Mouse (Mus musculus): ENCODE data around the gene Prdm16. TPM values are rescaled to one million over a fixed set of nuclear protein-coding genes. Genes with fewer than 3 reads are reported as not detected.

The Prdm16 gene
- polyA plus RNA-seq, 1 experiment from 2014 or later: 19.4 TPM

- H3K9me3 ChIP-seq (ENCODE audit: low read depth, low read length): no peaks in the 10 kb centered on the region
- 0 out of 2 replicates have a peak, but pooled peaks cover 5% of the 10 kb centered on the region for H3K27me3 ChIP-seq (ENCODE audit: insufficient read depth, low read length)
- no peak overlapping the region for H3K9ac ChIP-seq
- ATAC-seq (ENCODE audit: insufficient read depth): no peak
- H3K27ac ChIP-seq (ENCODE audit: low read depth): no peak overlapping the region
- WGBS: 62% methylated on average over 11 of the region's 11 CpGs
- no peaks in the 10 kb centered on the region for H3K36me3 ChIP-seq (ENCODE audit: insufficient read depth)
- TF ChIP-seq CTCF (IDR thresholded peaks at IDR 0.05; ENCODE audit: low read depth): no peak
- H3K4me3 ChIP-seq (ENCODE audit: low read depth, low read length): no peak overlapping the region
- H3K4me1 ChIP-seq (ENCODE audit: insufficient read depth): peaks cover 25% of the 10 kb centered on the region
- DNase-seq: no peak
- H3K4me2 ChIP-seq: no peak overlapping the region
Observed at GRCm38 (mm10) chr4:154492714-154493121, 144.0 kb downstream of the Prdm16 start.

DNA sequence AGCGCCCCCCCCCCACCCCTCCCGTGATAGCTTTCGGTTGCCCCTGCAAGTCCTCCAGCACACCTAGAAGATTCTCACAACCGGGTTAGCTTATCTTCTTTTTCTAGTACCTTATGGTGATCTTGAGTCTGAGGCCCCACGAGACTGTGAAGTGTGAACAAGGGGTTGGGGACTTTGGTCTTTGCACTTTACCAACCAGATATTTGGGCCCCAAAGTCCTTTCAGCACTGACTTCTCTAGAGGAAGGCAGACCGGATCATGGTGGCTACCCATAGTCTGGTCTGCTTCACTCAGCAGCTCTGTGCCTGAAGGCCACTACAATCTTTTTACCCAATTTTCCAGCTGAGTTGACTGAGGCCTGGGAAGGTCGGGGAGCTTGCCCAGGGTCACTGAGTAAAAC, 144.4 kb downstream of the Prdm16 start:
- no peak overlapping the region for H3K4me2 ChIP-seq
- H3K27ac ChIP-seq (ENCODE audit: low read depth): no peak overlapping the region
- H3K9ac ChIP-seq: no peak overlapping the region
- H3K4me3 ChIP-seq (ENCODE audit: low read depth, low read length): no peak overlapping the region
- peaks cover 21% of the 10 kb centered on the region for H3K4me1 ChIP-seq (ENCODE audit: insufficient read depth)
- WGBS: 72% methylated on average over 7 of the region's 7 CpGs
- no peak for TF ChIP-seq CTCF (IDR thresholded peaks at IDR 0.05; ENCODE audit: low read depth)
- no peaks in the 10 kb centered on the region for H3K36me3 ChIP-seq (ENCODE audit: insufficient read depth)
- DNase-seq: no peak
- H3K27me3 ChIP-seq (ENCODE audit: insufficient read depth, low read length): 0 out of 2 replicates have a peak, but pooled peaks cover 5% of the 10 kb centered on the region
- ATAC-seq (ENCODE audit: insufficient read depth): no peak
- H3K9me3 ChIP-seq (ENCODE audit: low read depth, low read length): no peaks in the 10 kb centered on the region

GRCm38 (mm10) chr4:154488031-154488430, 148.6 kb downstream of the Prdm16 start:
- ATAC-seq (ENCODE audit: insufficient read depth) (peak; percentile 66; the same call in 1 of the 2 replicates), DNase-seq (peak; percentile 51)
- no peaks in the 10 kb centered on the region for H3K9me3 ChIP-seq (ENCODE audit: low read depth, low read length)
- H3K36me3 ChIP-seq (ENCODE audit: insufficient read depth): no peaks in the 10 kb centered on the region
- peaks cover 13% of the 10 kb centered on the region for H3K4me1 ChIP-seq (ENCODE audit: insufficient read depth)
- H3K9ac ChIP-seq: no peak overlapping the region; the same call in 1 of the 2 replicates
- H3K4me2 ChIP-seq: no peak overlapping the region
- 0 out of 2 replicates have a peak overlapping the region, but pooled peaks have one; percentile 24 for H3K27ac ChIP-seq (ENCODE audit: low read depth)
- no peak overlapping the region for H3K4me3 ChIP-seq (ENCODE audit: low read depth, low read length)
- no peak for TF ChIP-seq CTCF (IDR thresholded peaks at IDR 0.05; ENCODE audit: low read depth)
- WGBS: 22% methylated on average over 5 of the region's 5 CpGs
- H3K27me3 ChIP-seq (ENCODE audit: insufficient read depth, low read length): no peaks in the 10 kb centered on the region

GRCm38 (mm10) chr4:154482695-154483094, 154.0 kb downstream of the Prdm16 start:
- no peak for TF ChIP-seq CTCF (IDR thresholded peaks at IDR 0.05; ENCODE audit: low read depth)
- H3K4me3 ChIP-seq (ENCODE audit: low read depth, low read length): no peak overlapping the region
- H3K27me3 ChIP-seq (ENCODE audit: insufficient read depth, low read length): no peaks in the 10 kb centered on the region
- H3K36me3 ChIP-seq (ENCODE audit: insufficient read depth): no peaks in the 10 kb centered on the region
- H3K9me3 ChIP-seq (ENCODE audit: low read depth, low read length): no peaks in the 10 kb centered on the region
- DNase-seq (no peak), ATAC-seq (ENCODE audit: insufficient read depth) (no peak)
- peak overlapping the region; percentile 13; the same call in 1 of the 2 replicates for H3K9ac ChIP-seq
- H3K4me1 ChIP-seq (ENCODE audit: insufficient read depth): peaks cover 42% of the 10 kb centered on the region
- WGBS: 68% methylated on average over 14 of the region's 14 CpGs
- peak overlapping the region; percentile 69 for H3K27ac ChIP-seq (ENCODE audit: low read depth)
- no peak overlapping the region for H3K4me2 ChIP-seq

GRCm38 (mm10) chr4:154481771-154482637, 154.7 kb downstream of the Prdm16 start:
- DNase-seq (peak; percentile 57), ATAC-seq (ENCODE audit: insufficient read depth) (no peak)
- no peaks in the 10 kb centered on the region for H3K9me3 ChIP-seq (ENCODE audit: low read depth, low read length)
- H3K27me3 ChIP-seq (ENCODE audit: insufficient read depth, low read length): no peaks in the 10 kb centered on the region
- TF ChIP-seq CTCF (IDR thresholded peaks at IDR 0.05; ENCODE audit: low read depth): no peak
- no peak overlapping the region for H3K4me2 ChIP-seq
- H3K9ac ChIP-seq: peak overlapping the region; percentile 13; the same call in 1 of the 2 replicates
- peak overlapping the region; percentile 69 for H3K27ac ChIP-seq (ENCODE audit: low read depth)
- H3K4me3 ChIP-seq (ENCODE audit: low read depth, low read length): no peak overlapping the region
- H3K4me1 ChIP-seq (ENCODE audit: insufficient read depth): peaks cover 46% of the 10 kb centered on the region
- H3K36me3 ChIP-seq (ENCODE audit: insufficient read depth): no peaks in the 10 kb centered on the region
- 24% methylated on average over 14 of the region's 14 CpGs for WGBS

- peaks cover 46% of the 10 kb centered on the region for H3K4me1 ChIP-seq (ENCODE audit: insufficient read depth)
- H3K36me3 ChIP-seq (ENCODE audit: insufficient read depth): no peaks in the 10 kb centered on the region
- no peak overlapping the region for H3K4me3 ChIP-seq (ENCODE audit: low read depth, low read length)
- H3K27ac ChIP-seq (ENCODE audit: low read depth): peak overlapping the region; percentile 90
- peak; percentile 93 for DNase-seq
- no peaks in the 10 kb centered on the region for H3K9me3 ChIP-seq (ENCODE audit: low read depth, low read length)
- no peaks in the 10 kb centered on the region for H3K27me3 ChIP-seq (ENCODE audit: insufficient read depth, low read length)
- peak; percentile 51 for TF ChIP-seq CTCF (IDR thresholded peaks at IDR 0.05; ENCODE audit: low read depth)
- WGBS: 29% methylated on average over 9 of the region's 9 CpGs
- H3K9ac ChIP-seq: no peak overlapping the region
- peak; percentile 88 for ATAC-seq (ENCODE audit: insufficient read depth)
- peak overlapping the region; percentile 32; the same call in 1 of the 2 replicates for H3K4me2 ChIP-seq
Observed at GRCm38 (mm10) chr4:154480544-154481260, 156.0 kb downstream of the Prdm16 start.
